Mouse (Mus musculus) cerebral cortex, adult 2 months (tissue): Measurements from ENCODE around the gene Nfya.

Experiments
- WGBS: fragments of 180-500 bp; shearing (Covaris S2); methylation state at CpG from one replicate; pipeline ENCODE4 v1.1.7; 2018; 5-methylcytosine and 5-hydroxymethylcytosine counted together

Nfya gene

DNA sequence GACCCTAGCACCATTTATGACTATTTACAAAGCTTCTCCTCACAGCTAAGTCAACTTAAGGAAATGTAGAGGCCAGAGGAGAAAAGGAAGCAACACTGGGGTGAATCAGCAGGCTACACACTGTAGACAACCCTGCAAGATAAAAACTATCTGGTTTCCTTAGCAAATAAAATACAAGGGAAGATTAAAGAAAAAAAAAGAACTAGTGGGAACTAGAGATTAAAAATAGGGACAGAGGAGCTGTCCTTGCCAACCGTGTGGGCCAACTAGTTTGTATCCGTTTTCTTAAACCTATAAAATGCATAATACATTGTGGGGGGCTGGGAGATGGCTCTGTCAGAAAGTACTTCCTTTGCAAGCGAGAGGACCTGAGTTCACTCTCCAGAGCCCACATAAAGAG is 67.8 kb downstream of the Nfya start:
- 44% methylated on average over 3 of the region's 3 CpGs for WGBS

DNA sequence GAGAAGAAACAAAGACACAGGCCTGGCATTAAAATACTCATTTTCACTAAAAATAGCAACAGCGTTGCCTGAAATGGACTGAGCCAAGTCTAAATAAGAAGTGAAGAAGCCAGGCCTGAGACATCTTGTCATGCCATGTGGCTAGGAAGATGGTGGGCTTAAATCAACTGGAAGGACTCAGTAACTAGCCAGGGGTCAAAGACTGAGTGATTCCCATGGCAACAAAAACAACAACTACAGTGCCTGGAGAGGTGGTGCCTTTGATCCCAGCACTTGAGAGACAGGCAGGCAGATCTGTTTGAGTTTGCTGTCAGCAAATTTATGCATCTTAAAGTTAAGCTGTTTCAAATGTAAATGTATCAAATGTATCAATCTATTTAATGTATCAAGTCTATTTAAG is 69.4 kb downstream of the Nfya start:
- 44% methylated on average over 1 of the region's 1 CpGs for whole genome bisulfite sequencing
